Mouse (Mus musculus): Measurements from ENCODE around the gene Sesn3. TPM values are rescaled to one million over a fixed set of nuclear protein-coding genes. Genes with fewer than 3 reads are reported as not detected.

The Sesn3 gene
- polyA plus RNA-seq, 1 experiment from 2014 or later: 12.9 TPM

DNA sequence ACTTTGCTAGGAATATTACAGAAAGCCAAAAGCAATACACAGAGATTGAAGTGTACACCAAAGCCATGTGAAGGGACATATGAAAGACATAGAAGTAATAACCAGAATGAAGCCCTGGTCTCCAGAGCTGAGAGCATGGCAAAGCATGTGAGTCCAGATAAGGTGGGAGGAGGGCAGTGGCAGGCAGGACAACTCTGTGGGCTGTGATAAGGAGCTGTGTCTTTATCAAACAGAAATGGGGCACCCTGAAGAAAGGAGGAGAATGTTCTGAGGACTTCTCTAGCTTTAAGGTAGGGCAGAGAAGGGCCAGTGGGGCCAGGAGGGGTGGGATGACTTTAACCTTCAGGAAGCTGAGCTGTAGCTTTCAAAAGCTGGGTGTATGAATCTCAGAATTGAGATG lies 94.4 kb downstream of the Sesn3 start:
- ATAC-seq (replicated peaks; ENCODE audit: low FRiP score, low read depth) (no peak), DNase-seq (ENCODE audit: low spot score) (no peak)
- no peaks in the 10 kb centered on the region for H3K9me3 ChIP-seq (replicated peaks; ENCODE audit: low read length)
- no peak overlapping the region for H3K27ac ChIP-seq
- H3K27me3 ChIP-seq (ENCODE audit: insufficient read depth, low read length): no peaks in the 10 kb centered on the region
- no peak overlapping the region for H3K9ac ChIP-seq (ENCODE audit: low read depth, low read length)
- no peak overlapping the region for H3K4me2 ChIP-seq (ENCODE audit: low read length)
- no peaks in the 10 kb centered on the region for H3K36me3 ChIP-seq (ENCODE audit: insufficient read depth, low read length)
- no peak overlapping the region for H3K4me3 ChIP-seq (replicated peaks; ENCODE audit: low read depth, low read length)
- H3K4me1 ChIP-seq (replicated peaks; ENCODE audit: insufficient read depth, low read length): no peaks in the 10 kb centered on the region
- no peak for TF ChIP-seq CTCF (IDR thresholded peaks at IDR 0.05; ENCODE audit: low read depth)

DNA sequence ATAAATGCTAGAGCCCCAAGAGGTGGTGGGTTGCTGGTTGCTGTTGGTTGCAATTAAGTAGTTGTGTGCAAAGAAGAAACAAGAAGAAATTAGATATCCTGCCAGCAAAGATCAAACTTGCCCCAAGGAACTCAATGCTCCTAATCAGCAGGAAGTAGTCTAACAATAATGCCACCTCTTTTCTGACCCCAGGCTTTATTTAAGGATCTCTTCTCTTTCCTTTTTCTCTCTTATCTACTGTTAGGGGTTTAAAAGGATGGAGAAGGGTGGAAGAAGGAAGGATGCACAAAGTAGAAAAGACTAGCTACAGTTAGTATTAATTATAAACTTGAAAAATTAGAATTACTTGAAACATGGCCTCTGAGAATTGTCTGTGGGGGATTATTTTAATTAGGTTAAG lies 97.6 kb downstream of the Sesn3 start:
- no peaks in the 10 kb centered on the region for H3K36me3 ChIP-seq (ENCODE audit: insufficient read depth, low read length)
- H3K9ac ChIP-seq (ENCODE audit: low read depth, low read length): no peak overlapping the region
- ATAC-seq (replicated peaks; ENCODE audit: low FRiP score, low read depth): no peak

DNA sequence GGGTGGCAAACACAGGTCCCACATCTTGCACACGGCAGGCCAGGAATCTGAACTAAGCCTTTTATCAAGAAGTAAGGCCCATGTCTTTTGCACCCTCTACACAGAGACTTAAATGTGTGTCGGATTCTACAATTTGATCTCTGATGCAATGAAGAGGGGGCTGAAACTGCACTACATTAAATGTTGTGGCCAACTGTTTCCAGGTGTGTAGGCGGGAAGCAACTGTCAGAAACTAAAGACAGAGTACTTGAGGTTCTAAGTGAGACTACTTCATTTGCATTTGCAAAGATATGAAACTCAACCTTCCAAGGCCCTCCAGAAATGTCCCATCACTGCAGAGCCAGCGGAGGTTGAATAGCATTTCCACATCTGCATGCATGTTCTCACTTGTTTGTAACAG lies 101.3 kb downstream of the Sesn3 start:
- Histone ChIP-seq H3K36me3 (ENCODE audit: insufficient read depth, low read length) (no peaks in the 10 kb centered on the region), H3K4me3 (replicated peaks; ENCODE audit: low read depth, low read length) (no peak overlapping the region), H3K9ac (ENCODE audit: low read depth, low read length) (no peak overlapping the region), H3K9me3 (replicated peaks; ENCODE audit: low read length) (no peaks in the 10 kb centered on the region), H3K27ac (no peak overlapping the region), H3K4me2 (ENCODE audit: low read length) (no peak overlapping the region), H3K27me3 (ENCODE audit: insufficient read depth, low read length) (no peaks in the 10 kb centered on the region), H3K4me1 (replicated peaks; ENCODE audit: insufficient read depth, low read length) (no peaks in the 10 kb centered on the region)
- no peak for TF ChIP-seq CTCF (IDR thresholded peaks at IDR 0.05; ENCODE audit: low read depth)
- DNase-seq (ENCODE audit: low spot score) (no peak), ATAC-seq (replicated peaks; ENCODE audit: low FRiP score, low read depth) (no peak)
- 95% methylated on average over 4 of the region's 4 CpGs for WGBS

More for the DNA sequence above, 97.6 kb downstream of the Sesn3 start:
- no peak overlapping the region for H3K4me3 ChIP-seq (replicated peaks; ENCODE audit: low read depth, low read length)
- no peak for TF ChIP-seq CTCF (IDR thresholded peaks at IDR 0.05; ENCODE audit: low read depth)
- no peak overlapping the region for H3K27ac ChIP-seq
- no peak for DNase-seq (ENCODE audit: low spot score)
- H3K4me2 ChIP-seq (ENCODE audit: low read length): no peak overlapping the region
- no peaks in the 10 kb centered on the region for H3K4me1 ChIP-seq (replicated peaks; ENCODE audit: insufficient read depth, low read length)
- H3K27me3 ChIP-seq (ENCODE audit: insufficient read depth, low read length): no peaks in the 10 kb centered on the region
- H3K9me3 ChIP-seq (replicated peaks; ENCODE audit: low read length): no peaks in the 10 kb centered on the region

DNA sequence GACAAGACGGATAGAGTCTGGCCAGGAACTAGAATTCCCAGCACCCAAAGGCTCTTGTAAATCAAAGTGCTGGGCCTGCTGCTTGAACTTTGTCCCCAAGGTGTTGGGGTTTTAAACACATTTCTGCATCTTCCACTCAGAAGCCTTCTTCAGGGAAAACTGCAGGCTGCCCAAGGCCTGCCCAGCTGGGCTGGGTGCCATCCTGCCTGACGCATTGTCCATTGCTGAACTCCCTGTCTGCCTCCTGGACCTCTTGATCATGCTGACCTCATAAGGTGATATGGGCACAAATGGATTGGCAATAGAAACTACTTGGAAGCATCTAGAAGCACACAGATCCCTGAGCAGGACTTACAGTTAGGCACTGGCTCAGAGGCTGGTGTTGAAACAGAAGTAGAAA lies 103.3 kb downstream of the Sesn3 start:
- no peaks in the 10 kb centered on the region for H3K27me3 ChIP-seq (ENCODE audit: insufficient read depth, low read length)
- H3K9me3 ChIP-seq (replicated peaks; ENCODE audit: low read length): no peaks in the 10 kb centered on the region
- ATAC-seq (replicated peaks; ENCODE audit: low FRiP score, low read depth): no peak
- H3K36me3 ChIP-seq (ENCODE audit: insufficient read depth, low read length): no peaks in the 10 kb centered on the region
- no peak overlapping the region for H3K4me2 ChIP-seq (ENCODE audit: low read length)
- no peak overlapping the region for H3K4me3 ChIP-seq (replicated peaks; ENCODE audit: low read depth, low read length)
- H3K27ac ChIP-seq: no peak overlapping the region
- WGBS: 80% methylated on average over 2 of the region's 2 CpGs
- no peak overlapping the region for H3K9ac ChIP-seq (ENCODE audit: low read depth, low read length)
- DNase-seq (ENCODE audit: low spot score): no peak
- no peaks in the 10 kb centered on the region; the same call in 1 of the 2 replicates for H3K4me1 ChIP-seq (replicated peaks; ENCODE audit: insufficient read depth, low read length)
- TF ChIP-seq CTCF (IDR thresholded peaks at IDR 0.05; ENCODE audit: low read depth): no peak

DNA sequence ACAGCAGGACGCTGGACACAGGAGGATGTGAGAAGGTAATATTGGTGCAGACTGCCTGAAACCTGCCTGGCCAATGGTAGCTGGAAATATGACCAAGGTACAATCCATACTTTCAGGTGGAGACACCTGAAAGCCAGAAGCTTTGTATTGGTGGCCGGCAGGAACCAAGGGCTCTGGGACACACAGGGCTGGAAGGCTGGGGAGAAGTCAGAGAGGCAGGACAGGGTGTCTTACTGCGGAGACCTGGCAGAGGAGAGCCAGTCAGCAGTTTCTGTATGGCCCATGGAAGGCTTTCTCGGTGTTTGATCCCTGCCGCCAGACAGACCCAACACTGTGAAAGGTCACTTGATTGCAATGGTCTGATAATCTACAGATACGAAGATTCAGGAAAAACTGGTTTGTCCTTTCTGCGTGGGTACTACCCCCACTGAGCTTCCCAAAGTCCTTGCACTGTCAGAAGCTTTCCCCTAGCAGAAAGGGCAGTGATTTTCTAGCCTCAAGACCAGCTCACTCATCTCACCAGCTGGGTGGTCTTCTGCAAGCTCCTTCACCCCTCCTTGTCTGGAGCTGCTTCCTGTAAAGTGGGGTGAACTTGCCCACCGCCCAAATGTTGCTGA lies 105.0 kb downstream of the Sesn3 start:
- Histone ChIP-seq H3K9ac (ENCODE audit: low read depth, low read length) (peak overlapping the region; percentile 81), H3K27me3 (ENCODE audit: insufficient read depth, low read length) (no peaks in the 10 kb centered on the region), H3K36me3 (ENCODE audit: insufficient read depth, low read length) (no peaks in the 10 kb centered on the region), H3K9me3 (replicated peaks; ENCODE audit: low read length) (no peaks in the 10 kb centered on the region), H3K4me2 (ENCODE audit: low read length) (peak overlapping the region; percentile 94), H3K4me1 (replicated peaks; ENCODE audit: insufficient read depth, low read length) (no peaks in the 10 kb centered on the region; the same call in 1 of the 2 replicates), H3K27ac (peak overlapping the region; percentile 84; the same call in 1 of the 2 replicates), H3K4me3 (replicated peaks; ENCODE audit: low read depth, low read length) (peak overlapping the region; percentile 69)
- ATAC-seq (replicated peaks; ENCODE audit: low FRiP score, low read depth) (no peak), DNase-seq (ENCODE audit: low spot score) (no peak)
- WGBS: 23% methylated on average over 8 of the region's 8 CpGs
- no peak for TF ChIP-seq CTCF (IDR thresholded peaks at IDR 0.05; ENCODE audit: low read depth)

DNA sequence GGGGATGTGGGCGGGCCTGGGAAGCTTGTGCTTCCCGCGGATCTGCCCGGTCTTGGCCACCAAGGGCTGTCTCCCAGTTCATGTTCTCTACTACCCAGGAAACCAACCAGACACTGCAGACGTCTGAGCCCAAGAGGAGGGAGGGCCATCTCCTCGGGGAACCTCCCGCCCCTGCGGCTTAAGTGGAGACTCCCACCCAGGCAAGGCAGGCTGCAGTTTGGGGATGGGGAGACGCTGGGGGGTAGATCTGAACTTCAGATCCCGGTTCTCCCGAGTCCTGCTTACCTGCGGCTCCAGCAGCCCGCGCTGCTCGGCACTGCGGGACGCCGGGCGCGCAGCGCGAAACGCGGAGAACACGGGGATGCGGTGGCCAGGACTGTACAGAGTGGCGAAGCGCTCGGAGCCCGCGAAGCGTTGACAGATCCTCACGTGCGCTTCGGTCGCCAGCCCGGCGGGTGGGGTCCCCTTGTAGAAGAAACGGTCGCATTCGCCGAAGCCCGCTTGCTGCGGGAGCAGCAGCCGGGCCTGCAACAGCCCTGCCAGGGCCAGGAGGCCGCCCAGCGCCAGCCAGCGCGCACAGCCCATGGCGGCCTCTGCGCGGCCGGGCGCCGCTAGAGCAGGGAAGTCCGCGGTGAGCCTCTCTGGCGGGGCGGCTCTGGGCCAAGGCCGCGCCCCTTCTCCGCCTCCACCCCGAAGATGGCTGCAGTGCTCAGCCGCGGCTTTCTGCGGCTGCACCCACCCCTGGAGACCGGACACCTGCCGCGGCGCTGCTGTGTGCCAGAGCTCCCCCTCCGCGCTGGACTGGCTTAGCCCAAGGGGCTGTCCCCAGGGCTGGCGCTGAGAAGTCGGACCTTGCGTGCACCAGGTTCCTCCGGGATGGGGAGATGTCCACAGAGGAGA lies 105.8 kb downstream of the Sesn3 start:
- WGBS: under 1% methylated on average over 75 of the region's 76 CpGs
- 0 out of 2 replicates have a peak, but pooled peaks have one; percentile 20 for TF ChIP-seq CTCF (IDR thresholded peaks at IDR 0.05; ENCODE audit: low read depth)
- Histone ChIP-seq H3K9me3 (replicated peaks; ENCODE audit: low read length) (no peaks in the 10 kb centered on the region), H3K4me3 (replicated peaks; ENCODE audit: low read depth, low read length) (peak overlapping the region; percentile 69), H3K4me1 (replicated peaks; ENCODE audit: insufficient read depth, low read length) (no peaks in the 10 kb centered on the region; the same call in 1 of the 2 replicates), H3K36me3 (ENCODE audit: insufficient read depth, low read length) (no peaks in the 10 kb centered on the region), H3K9ac (ENCODE audit: low read depth, low read length) (peak overlapping the region; percentile 81), H3K27me3 (ENCODE audit: insufficient read depth, low read length) (no peaks in the 10 kb centered on the region), H3K27ac (peak overlapping the region; percentile 84), H3K4me2 (ENCODE audit: low read length) (peak overlapping the region; percentile 94)
- DNase-seq (ENCODE audit: low spot score) (peak; percentile 90), ATAC-seq (replicated peaks; ENCODE audit: low FRiP score, low read depth) (peak; percentile 95)
